Mouse (Mus musculus) kidney, postnatal 14 days (tissue): Measurements from ENCODE around the gene Nol12.

Experiments
- DNase-seq: peaks from one replicate; pipeline ENCODE4 v3.0.0; 2022; ENCODE audit warnings: mixed read lengths

Nol12 gene

GRCm38 (mm10) chr15:78956351-78956750, 21.6 kb downstream of the Nol12 start:
- DNase-seq: no peak

DNA sequence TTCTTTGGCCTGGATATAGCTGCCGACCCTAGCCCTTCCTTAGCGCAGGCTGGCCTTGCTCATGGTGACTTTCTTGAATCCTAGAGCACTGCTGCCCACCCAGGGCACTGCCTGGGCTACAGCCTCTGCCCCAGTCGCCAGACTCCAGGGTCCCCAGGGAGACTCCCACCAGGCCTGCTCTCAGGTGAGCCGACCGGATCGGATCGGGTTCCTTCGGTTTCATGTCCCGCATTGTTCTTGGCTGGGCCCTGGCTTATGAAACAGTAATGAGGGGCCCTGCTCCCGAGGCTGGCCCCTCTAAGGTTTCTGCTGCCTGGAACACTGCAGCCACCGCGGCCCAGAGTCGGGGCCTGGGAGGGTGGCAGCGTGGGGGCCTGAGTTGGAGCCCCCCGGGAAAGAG, 22.3 kb downstream of the Nol12 start:
- no peak for DNase-seq

GRCm38 (mm10) chr15:78959537-78959936, 24.8 kb downstream of the Nol12 start:
- DNase-seq: no peak

GRCm38 (mm10) chr15:78960088-78960487, 25.4 kb downstream of the Nol12 start:
- DNase-seq: no peak

DNA sequence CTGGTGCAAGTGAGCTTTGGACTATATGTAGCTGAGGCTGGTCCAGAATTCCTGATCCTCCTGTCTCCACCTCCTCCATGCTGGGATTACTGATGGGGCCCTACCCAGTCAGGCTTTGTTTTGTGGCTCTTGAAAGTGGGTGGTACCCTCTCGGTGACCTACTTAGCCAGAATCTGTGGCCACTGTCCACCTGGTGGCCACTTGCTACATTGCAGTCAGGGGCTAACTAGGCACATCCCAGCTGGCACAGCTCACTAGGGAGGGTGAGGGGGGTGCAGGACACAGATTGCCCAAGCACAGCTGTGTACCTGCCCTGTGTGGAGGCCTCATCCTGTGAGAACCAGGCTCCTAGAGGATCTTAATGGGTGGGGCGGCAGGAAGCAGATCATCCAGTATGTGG, 28.2 kb downstream of the Nol12 start:
- peak; percentile 79 for DNase-seq

- no peak for DNase-seq
Measured at GRCm38 (mm10) chr15:78971626-78972025, 36.9 kb downstream of the Nol12 start.

- DNase-seq: no peak
Measured at GRCm38 (mm10) chr15:78973950-78974349, 39.2 kb downstream of the Nol12 start.

DNA sequence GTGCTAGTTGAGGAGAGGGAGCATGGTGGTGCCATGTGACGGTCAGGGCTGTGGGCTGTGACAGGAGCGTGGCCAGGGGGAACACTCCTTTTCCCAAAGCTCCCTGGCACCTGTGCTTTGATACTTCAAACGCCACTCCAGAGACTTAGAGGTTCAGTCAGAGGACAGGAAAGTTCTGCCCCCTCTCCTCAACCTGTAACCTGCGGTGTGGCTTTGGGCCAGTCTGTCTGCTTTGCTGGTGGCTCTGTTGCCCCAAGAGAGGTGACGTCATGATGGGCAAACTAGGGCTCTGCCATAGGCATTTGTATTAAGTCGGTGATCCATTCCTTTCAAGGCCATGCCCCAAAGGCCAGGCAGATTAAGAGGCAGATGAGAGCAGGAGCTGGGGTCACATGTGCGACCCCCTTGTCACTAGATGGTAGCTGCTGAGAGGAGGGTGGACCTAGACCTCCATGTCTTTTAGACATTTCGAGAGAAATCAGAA, 43.0 kb downstream of the Nol12 start:
- no peak for DNase-seq

- peak; percentile 77 for DNase-seq
Measured at GRCm38 (mm10) chr15:78978875-78979274, 44.1 kb downstream of the Nol12 start.

- no peak for DNase-seq
Measured at GRCm38 (mm10) chr15:78980084-78980483, 45.4 kb downstream of the Nol12 start.

DNA sequence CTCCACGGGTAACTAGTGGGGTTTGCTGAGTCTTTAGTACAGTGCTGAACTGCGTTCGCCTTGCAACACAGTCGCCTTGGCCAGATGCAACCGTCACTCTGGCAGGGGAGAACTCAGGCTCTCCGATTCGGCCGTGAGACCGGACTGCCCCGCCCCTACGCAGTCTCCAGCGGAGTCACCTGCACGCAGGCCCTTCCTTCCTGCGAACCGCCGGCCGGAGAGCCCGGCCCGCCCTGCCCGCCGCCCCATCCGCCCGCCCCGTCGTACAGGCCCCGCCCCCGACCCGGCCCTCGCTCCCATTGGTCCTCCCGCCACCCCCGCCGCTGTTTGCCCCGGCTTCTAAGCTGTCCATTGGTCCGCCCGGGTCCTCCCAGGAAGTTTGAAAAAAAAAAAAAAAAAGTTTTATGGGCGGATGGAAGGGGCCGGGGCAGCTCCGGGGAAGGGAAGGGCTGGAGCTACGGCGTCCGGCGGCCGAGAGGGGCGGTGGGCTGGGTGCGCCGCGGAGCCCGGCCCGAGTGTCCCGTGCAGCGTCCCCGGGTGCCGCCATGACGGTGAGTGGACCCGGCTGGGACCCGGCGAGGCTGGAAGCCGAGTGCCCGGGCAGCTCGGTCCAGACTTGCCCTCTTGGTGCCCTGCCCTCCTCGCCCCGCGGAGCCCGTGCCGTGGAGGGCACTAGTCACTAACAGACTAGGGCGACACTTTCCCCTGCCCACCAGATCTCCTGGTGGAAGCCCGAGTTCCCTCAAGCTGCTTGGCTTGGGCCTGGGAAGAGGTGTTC, 48.1 kb downstream of the Nol12 start:
- peak; percentile 95 for DNase-seq

DNA sequence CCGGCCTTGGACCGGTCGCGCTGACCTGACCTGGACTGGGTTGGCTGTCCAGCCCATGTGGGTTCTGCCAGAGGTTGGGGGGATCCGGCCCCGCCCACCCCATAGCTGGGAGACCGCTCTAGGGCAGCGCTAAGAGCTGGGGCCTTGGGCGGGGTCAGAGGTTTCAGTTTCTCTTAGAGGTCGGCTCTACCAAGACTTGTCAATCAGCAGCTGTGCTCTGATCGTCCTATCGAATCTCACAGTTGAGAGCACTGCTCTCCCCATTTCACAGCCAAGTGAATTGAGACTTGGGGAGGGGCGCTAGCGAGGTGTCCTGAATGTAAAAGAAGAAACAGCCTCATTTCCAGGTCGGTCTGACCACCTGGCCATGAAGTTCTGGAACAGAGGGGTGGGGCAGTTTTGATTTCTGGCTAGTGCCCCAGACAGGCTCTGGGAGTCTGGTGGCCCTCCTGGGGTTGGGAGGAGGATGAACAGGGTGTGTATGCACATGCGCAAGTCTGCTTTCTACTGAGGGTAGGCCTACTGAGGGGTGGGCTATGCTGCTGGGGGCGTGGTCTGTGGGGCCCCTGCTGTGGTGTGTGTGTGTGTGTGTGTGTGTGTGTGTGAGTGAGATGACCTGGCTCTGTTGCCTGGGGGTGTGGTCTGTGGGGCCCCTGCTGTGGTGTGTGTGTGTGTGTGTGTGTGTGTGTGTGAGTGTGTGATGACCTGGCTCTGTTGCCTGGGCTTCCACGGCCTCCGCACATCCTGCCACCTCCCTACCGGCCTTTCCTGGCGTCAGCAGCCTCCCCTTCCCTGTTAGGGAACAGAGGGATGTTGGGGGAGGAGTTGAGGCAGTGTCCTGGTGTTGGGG, 48.9 kb downstream of the Nol12 start:
- peak; percentile 76 for DNase-seq

GRCm38 (mm10) chr15:78984286-78984778, 49.6 kb downstream of the Nol12 start:
- DNase-seq: no peak

DNA sequence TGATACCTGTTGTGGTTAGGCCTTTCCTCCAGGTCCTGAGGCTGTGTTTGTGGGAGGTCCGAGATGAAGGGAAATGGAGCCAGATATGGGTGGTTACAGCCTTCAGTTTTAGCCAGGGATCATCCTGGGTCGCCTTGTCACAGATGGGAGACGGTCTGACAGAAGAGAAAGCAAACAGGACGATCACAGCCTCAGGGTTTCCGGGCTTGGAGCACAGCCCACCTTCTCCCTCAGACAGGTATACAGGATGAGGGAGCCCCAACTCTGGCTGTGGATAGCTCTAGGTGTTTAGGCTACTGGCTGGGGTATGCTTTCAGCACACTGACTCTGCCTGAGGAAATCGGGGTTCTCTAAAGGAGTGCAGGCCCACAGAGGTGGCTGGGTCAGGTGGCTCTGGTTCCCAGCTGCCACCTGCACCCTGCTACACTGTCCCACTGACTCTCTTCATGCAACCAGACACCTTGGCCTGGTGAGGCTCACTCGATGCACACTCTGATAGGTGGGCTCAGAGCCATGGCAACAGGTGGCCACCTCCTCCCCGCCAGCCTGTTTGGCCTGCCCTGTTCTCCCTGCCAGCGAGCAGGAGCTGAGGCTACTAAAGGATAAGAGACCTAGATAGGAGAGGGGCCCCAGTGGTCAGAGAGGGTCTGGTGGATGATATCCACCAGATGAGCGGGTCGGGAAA, 51.9 kb downstream of the Nol12 start:
- DNase-seq: no peak

- peak; percentile 77 for DNase-seq
Measured at GRCm38 (mm10) chr15:78988499-78988971, 53.8 kb downstream of the Nol12 start.

- no peak for DNase-seq
Measured at GRCm38 (mm10) chr15:78989152-78990092, 54.7 kb downstream of the Nol12 start.

GRCm38 (mm10) chr15:78990093-78990463, 55.3 kb downstream of the Nol12 start:
- no peak for DNase-seq

- no peak for DNase-seq
Measured at GRCm38 (mm10) chr15:78990970-78991525, 56.3 kb downstream of the Nol12 start.

GRCm38 (mm10) chr15:78992235-78992634, 57.5 kb downstream of the Nol12 start:
- no peak for DNase-seq

- no peak for DNase-seq
Measured at GRCm38 (mm10) chr15:78992925-78993324, 58.2 kb downstream of the Nol12 start.
